Mouse (Mus musculus): ENCODE data around the gene Prrg2.
"Not testable (repeated sequence)": the region's sequence is repeated elsewhere in the genome, so short reads cannot be mapped to it uniquely, and the experiment has no call there.

Prrg2 gene

DNA sequence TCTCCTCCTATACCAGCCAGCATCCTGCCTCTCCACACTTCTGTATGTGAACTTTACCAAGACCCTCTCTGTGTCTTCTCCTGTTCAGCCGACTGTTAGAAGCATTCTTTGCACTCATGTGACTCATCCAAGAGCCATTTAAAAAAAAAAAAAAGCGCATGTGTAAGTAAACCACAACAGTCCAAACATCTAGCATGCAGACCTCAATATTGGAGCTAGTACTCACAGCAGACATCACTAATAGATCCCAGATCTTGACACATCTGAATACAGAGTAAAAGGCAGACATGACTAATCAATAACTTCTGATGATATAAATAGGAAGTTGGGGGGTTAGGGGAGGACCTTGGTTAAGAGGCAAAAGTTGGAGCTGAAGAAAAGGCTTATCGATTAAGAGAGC, 26.8 kb downstream of the Prrg2 start:
- in situ Hi-C loops (cut with MboI), result no loop called here

- in situ Hi-C loops (cut with MboI), result no loop called here
Measured at GRCm38 (mm10) chr7:45033722-45034359, 28.6 kb downstream of the Prrg2 start.

- in situ Hi-C loops (cut with MboI), result no loop called here
Measured at GRCm38 (mm10) chr7:45030857-45031256, 31.6 kb downstream of the Prrg2 start.

DNA sequence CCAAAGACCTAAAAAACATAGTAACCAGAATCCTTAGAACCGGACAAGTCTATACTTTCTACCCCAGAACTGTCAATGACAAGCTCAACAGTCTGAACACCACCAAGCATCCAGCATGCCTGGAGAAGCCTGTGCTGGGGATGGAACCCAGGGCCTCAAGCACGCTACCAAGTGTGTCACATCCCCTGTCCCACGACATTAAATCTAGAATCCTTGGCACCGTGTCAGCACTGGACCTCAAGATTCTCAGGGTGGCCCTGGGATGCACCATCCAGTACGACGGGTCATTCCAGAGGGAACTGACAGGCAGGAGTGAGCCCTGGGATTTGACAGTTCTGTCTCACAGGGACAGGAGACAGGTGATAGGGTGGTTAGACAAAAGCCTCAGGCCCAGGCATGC, 32.5 kb downstream of the Prrg2 start:
- in situ Hi-C loops (cut with MboI), result no loop called here

GRCm38 (mm10) chr7:45028351-45028750, 34.1 kb downstream of the Prrg2 start:
- in situ Hi-C loops (cut with MboI), result no loop called here

GRCm38 (mm10) chr7:45027761-45028160, 34.7 kb downstream of the Prrg2 start:
- in situ Hi-C loops (cut with MboI), result no loop called here

GRCm38 (mm10) chr7:45026256-45026655, 36.2 kb downstream of the Prrg2 start:
- in situ Hi-C loops (cut with MboI), result no loop called here

- in situ Hi-C loops (cut with MboI), result no loop called here
Measured at GRCm38 (mm10) chr7:45025601-45026220, 36.8 kb downstream of the Prrg2 start.

DNA sequence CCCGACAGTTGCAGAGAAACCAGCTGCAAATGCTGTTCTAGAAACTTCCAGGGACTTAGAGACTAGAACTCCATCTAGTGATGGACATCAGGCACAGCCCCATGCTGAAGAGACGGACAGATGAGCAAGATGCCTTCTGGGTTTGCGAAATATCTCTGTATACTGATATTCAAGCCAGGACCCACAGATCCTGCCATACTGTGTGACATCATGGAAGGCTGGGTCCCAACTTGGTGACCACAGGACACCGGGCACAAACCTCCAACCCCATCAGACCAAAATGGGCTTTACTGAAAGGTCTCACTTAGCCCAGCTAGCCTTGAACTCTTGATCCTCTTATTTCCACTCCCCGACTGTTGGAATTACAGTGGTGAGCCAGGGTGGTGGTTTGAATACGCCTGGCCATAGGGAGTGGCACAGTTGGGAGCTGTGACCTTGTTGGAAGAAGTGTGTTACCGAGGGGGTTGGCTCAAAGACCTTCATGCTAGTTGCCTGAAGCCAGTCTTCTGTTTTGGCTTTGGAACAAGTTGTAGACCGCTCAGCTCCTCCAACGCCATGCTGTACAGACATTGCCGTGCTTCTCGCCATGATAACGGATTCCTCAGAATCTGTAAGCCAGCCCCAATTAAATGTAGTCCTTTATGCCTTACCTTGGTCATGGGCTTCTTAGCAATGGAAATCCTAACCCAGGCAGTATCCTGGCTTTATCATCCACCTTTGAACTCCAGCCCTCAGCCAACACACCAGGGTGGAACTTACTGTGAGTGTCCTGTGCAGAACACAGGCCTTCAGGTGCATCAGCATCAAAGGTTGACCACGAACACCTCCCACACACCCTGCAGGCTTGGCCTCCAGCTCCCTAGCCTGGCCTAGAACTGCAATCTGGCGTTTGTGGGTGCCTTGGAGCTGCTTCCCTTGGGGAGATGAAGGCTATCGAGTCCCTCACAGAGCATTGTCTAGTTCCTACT, 37.9 kb downstream of the Prrg2 start:
- in situ Hi-C loops (cut with MboI), result no loop called here

DNA sequence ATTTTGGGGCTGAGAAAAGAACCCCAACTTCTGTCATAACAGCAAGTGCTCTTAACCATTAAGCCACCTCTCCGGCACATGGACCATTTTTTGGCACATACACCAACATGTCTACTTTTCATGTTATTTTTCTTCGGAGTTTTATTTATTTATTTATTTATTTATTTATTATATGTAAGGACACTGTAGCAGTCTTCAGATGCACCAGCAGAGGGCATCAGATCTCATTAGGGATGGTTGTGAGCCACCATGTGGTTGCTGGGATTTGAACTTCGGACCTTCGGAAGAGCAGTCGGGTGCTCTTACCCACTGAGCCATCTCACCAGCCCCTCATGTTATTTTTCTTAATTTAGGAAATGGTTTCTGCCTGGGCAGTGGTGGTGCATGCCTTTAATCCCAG, 38.8 kb downstream of the Prrg2 start:
- in situ Hi-C loops (cut with MboI), result not testable (repeated sequence)

DNA sequence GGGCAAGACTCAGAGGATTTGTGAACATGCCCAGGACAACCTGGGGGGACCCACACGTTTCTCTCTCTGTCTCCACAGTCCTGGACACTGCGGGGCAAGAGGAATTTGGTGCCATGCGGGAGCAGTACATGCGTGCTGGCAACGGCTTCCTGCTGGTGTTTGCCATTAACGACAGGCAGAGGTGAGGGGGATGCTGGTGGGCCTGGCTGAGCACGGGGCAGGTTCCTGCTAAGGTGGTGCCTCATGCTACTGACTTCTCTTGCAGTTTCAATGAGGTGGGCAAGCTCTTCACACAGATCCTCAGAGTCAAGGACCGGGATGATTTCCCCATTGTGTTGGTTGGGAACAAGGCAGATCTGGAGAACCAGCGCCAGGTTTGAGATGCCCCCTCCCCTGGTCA, 42.3 kb downstream of the Prrg2 start:
- in situ Hi-C loops (cut with MboI), result no loop called here

- in situ Hi-C loops (cut with MboI), result no loop called here
Measured at GRCm38 (mm10) chr7:45019031-45019571, 43.4 kb downstream of the Prrg2 start.

DNA sequence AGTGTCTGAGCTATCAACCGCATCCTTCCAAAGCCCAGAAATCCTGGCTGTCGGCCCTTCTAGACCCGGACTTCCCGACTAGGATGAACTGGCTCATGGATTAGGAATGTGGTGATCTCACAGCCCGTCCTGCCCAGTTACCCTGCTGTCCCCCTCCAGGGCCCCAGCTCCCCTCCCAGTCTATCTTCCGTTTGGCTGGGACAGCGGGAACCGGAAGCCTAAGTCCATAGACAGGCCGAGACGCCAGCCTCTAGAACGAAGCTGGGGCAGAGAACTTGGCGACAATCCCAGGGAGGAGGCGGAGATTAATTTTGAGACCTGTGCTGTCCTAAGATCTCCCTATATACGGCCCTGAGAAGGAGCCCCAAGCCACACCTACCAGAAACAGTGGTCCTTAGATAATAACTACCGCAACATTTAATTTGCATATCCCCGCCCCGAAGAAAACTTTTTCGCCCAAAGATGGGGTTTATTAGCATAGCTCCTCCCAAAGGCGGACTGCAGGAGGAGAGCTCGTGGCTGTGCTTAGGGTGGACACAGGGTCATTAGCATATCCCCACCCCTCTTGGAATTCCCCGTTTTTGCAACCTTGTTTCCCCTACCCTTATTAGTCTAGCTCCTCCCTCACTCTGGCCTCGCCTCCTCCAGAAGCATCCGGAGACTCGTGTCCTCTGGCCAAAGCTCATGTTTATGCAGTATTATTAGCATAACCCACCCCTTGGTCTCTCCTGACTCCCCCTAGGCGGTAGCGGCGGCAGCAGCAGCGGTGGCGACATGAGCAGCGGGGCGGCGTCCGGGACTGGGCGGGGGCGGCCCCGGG, 45.0 kb downstream of the Prrg2 start, which contains the start of gene Rras:
TSS of gene Rras (plus strand) at position 720 of the 820 bp plus-strand sequence.
- in situ Hi-C loops (cut with MboI), result no loop called here

DNA sequence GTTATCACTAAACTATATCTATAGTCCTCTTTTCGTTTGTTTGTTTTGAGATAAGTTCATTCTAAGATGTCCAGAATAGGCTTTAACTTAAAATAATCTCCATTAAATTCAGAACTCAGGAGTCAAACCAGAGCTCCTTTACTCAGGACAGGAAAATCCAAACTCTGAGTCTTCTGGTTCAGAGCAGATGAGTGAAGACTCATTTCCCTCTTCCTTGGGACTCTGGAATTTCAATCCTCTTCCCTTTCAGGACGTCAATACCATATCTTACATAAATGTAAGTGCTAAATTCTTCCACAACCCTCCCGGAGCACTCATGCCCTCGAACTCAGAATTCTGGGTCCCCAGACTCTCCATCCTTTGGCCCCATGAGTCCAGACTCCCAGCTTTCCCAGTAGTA, 45.7 kb downstream of the Prrg2 start:
- in situ Hi-C loops (cut with MboI), result no loop called here

DNA sequence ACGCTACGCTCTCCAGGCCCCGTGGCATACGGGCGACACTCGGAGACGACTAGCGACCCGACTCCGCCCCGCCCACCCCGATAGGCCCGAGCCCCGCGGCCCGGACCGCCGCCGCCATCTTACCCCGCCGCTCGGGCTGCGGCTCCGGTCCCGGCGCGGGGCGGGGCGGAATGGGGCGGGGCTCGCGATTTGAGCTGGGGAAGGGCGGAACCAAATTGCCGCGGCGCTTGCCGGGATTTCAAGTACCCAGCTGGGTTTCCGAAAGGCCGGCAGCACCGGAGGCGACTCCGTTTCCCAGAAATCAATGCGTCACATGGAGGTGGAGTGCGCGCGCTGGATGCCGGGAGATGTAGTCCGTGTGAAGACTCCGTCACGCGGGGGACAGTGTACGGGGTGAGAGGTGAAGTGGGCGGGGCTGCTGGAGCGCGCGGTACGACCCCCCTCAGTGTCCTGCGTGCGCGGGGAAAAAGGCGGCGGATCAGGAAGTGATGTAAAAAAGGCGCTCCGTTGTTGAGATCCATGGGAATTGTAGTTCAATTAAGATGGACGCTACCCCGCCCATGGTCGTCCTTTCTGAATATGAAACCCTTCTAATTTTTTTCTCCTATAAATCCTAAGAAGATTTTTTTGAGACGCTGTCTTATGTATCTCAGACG, 46.4 kb downstream of the Prrg2 start, which contains the start of gene Scaf1:
TSS of gene Scaf1 (minus strand) at position 407 of the 656 bp plus-strand sequence.
- in situ Hi-C loops (cut with MboI), result no loop called here

- in situ Hi-C loops (cut with MboI), result no loop called here
Measured at GRCm38 (mm10) chr7:45015344-45015956, 47.0 kb downstream of the Prrg2 start.

- in situ Hi-C loops (cut with MboI), result no loop called here
Measured at GRCm38 (mm10) chr7:45014096-45014451, 48.4 kb downstream of the Prrg2 start.

DNA sequence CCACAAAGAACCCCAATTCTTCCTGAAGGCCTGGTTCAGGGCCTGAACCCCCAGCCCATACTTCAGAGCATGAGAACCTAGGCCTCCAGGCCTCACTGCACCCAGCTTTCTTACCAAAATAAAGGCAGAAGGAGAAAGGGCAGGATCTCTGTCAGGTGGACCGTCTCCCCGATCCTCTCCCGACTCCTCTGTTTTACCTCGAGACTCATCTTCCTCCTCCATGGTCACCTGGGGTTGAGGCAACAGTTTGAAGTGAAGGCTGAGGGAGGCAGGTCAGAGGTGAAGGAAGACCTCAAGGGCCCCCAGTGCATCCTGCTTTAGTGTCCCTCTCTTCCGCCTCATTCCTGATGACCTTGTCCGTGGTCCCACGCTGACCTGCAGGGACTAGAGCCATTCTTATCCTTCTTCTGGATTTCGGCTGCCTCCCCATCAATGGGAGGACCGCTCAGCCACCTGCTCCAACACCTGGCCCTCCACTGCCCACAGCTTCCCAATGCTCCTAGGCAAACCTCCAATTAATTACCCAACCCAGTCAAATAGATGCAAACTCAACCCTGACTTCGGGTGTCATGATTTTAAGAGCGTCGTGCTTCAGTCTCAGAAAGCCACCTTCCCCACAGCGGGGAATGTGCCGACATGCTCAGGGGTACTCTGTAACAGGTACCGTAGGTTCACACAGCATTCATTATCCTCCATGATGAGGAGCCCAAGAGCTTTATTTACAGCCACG, 48.9 kb downstream of the Prrg2 start:
- in situ Hi-C loops (cut with MboI), result no loop called here

GRCm38 (mm10) chr7:45012824-45013223, 49.7 kb downstream of the Prrg2 start:
- in situ Hi-C loops (cut with MboI), result no loop called here

- in situ Hi-C loops (cut with MboI), result no loop called here
Measured at GRCm38 (mm10) chr7:45012011-45012410, 50.5 kb downstream of the Prrg2 start.
